Mouse (Mus musculus): ENCODE data around the gene Cnpy3.

GRCm38 (mm10) chr17:46741305-46741704 is 10.7 kb downstream of the Cnpy3 start:
- TF ChIP-seq EP300 (IDR thresholded peaks at IDR 0.05; ENCODE audit: low read depth) = peak; percentile 53
- TF ChIP-seq CTCF (IDR thresholded peaks at IDR 0.05; ENCODE audit: low read depth) = no peak
